Mouse (Mus musculus) T-helper 1 cell (primary cell): Measurements from ENCODE around the gene Mgat5.

Experiments
- in situ Hi-C: fragments of 300-600 bp; cut with MboI, MseI; formaldehyde crosslinking; loops from one replicate; pipeline ENCODE4 v1.15.1; 2025; ENCODE audit warnings: high pct_unique_total_duplicates

The Mgat5 gene

DNA sequence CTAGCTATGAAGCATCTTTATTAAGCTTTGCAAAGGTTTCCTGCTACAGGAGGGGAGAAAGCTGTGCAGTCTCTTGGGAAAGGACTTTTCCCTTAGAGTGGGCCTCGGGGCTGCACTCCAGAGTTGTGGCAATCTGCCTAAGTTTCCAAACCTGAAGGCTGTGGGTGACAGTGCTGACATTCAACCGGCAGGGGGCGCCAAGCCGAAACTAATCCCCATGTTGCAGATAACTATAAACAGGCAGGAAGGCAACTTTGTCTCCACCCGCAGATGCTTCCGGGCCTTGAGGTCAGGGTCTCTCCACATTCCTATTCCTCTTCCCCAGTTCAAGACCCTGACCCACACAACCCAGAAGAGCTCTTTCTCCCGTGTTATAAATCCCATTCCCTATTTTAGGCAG, 280.0 kb downstream of the Mgat5 start:
- in situ Hi-C loops = loop anchor here (25.0 kb wide), 1 partner anchor 802 kb away; no protein-coding TSS in a partner anchor

DNA sequence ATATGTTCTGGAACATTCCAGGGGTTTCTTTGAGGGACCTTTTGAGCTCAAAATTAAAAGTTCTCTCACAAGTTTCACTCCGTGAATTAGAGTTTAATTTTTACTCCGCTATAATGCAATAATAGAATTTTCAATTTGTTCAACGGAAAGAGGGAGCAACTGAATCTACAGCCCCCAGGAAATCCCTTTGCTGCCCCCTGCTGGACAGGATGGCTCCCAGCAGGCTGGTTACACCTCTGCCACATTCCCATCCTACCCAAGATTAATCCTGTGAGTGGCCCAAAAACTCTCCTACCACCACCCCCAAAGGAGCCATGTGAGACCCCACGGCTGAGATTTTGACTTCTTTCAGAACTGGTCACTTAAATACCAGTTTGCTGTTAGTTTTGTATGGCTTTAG, 282.3 kb downstream of the Mgat5 start:
- in situ Hi-C loops = loop anchor here (25.0 kb wide), 1 partner anchor 800 kb away; no protein-coding TSS in a partner anchor

DNA sequence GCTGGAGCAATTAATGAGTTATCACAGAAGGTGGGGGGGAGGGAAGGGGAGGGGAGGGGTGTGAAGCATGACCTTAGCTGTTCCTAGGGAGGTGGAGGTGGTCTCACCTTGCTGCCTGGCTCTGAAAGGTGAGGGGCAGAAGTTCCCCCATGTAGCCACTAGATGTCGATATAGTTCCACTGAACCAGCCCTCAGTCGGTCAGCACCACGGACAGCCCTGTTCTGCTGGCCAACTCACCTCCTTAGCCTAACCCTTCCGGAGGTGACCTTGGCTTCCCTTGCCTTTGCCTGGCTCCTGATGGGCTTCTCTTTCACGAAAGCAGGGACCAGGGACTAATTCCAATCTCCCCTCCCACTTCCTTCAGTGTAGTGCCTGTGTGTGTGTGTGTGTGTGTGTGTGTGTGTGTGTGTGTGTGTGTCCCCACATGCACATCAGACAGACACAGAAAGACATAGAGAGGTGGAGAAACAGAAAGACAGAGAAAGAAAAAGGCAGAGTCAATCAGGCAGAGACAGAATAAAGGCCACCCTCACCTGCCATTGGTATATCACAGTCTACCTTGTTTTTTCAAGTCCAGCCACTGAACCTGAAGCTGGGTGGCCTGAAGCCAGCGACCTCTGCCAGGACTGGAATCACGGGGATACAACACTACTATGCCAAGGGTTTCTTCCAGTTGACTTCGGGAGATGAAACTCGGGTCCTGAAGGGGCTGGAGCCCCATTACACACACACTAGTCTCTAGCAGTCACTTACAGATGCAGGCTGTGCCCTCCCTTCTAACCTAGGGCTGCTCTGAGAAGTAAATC, 292.1 kb downstream of the Mgat5 start:
- in situ Hi-C loops = loop anchor here (5.0 to 25.0 kb wide), 3 partner anchors 180 to 790 kb away; partner anchors contain the start of gene Tmem163

DNA sequence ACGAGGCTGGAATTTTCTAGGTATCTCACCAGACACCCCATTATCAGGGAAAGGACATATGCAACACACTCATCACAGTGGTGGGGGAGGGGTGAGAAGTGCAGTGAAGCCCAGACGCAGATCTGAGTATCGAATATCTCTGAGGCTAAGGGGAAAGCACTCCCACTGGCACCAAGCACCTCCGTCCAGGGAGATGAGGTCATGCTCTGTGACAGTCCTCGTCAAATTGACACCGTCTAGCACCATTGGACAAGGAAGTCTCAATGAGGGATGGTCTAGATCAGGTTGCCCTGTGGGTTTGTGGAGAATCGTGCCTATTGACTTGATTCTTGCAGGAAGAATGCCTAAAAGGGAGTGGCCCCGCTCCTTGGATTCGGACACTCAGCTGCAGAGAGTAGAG, 293.9 kb downstream of the Mgat5 start:
- in situ Hi-C loops = loop anchor here (5.0 to 25.0 kb wide), 3 partner anchors 179 to 789 kb away; partner anchors contain the start of gene Tmem163

DNA sequence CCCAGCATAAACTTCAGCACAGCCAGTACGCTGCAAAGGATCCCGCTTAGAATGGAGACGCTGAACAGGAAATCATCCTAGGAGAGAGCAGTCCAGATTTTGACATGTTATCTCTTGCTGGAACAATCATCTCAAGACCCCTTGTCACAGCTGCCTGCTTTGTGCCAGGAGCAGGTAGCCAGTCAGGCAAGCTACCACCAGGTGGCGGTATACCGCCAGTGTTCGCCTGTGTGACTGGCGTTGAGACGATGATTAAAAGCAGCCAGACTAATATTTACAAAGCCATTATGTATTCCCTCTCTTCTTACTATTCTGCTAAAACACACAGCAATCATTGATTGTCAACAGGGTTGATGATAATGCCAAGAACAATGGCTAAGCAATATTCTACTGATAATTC, 295.4 kb downstream of the Mgat5 start:
- in situ Hi-C loops = no loop called here

DNA sequence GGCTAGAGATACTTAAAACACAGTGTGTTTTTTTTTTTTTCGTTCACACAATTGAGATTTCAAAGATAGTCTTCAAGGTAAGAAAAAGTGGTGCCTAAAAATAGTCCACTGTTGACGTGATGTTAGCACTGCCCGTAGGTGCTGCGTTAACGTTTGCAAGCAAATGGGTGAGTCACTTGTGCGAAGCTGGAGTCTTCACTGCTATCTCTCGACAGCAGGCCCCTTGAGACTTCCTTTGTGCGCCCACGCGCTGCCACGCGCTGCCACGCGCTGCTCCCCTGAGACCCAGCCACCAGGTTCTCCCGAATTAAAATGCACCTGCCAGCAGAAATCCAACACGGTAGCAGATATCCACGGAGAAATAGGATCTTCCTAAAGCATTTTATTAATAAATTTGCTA, 295.9 kb downstream of the Mgat5 start:
- in situ Hi-C loops = no loop called here

DNA sequence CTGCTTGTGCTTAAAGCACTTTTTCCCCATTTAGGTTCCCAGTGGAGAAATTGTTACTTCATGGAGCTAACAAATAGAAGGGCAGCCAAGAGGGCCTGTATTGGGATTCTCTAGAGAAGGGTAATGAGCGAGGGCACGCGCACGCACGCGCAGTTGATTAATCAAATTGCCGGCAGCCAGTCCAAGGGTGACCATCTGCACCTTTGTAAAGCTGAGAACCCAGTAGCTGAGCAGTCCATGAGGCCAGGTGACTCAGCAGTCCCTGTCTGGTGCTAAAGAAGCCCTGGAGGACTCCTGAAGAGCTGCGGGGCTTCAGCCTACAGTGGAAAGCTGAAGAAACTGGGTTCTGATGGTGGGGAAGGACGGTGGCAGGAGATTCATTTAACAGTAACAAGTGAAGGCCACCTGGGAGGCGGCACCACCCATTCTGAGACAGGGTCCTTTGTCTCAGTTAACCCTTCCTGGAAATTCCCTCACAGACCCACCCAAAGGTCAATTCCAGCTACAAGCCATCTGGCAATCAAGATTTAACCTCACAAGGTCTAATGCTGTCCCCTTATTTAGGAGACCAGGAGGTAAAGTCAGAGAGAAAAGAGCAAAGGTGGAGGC, 302.3 kb downstream of the Mgat5 start:
- in situ Hi-C loops = no loop called here

DNA sequence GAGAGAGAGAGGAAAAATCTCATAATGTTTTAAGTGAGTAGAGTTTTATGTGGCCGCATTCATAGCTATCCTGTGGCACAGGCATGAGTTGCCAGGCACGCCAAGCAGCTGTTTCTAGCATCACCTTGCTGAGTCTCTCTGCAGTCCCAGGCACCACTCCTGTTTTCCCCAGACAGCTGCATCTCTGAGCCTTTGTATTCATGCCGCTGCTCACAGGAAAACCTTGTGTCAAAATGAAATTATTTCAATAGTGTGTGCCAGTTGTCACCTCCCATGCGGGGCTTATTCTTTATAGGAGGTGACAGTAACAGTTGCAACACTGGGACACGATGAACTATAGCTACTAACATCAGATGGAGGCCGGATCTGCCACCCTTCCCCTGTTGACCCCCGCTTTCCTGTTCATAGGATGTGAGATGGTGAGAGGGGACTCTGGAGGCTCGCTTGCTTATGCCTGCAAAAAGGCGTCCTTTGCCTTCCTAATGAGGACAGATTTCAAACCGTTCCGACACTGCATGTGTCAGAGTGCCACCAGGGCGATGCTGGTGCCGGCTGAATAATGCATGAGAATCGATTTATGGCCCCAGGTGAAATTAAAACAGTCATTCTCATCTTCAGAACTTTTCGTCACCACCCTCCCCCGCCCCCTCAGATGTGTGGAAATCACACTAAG, 303.4 kb downstream of the Mgat5 start:
- in situ Hi-C loops = no loop called here

DNA sequence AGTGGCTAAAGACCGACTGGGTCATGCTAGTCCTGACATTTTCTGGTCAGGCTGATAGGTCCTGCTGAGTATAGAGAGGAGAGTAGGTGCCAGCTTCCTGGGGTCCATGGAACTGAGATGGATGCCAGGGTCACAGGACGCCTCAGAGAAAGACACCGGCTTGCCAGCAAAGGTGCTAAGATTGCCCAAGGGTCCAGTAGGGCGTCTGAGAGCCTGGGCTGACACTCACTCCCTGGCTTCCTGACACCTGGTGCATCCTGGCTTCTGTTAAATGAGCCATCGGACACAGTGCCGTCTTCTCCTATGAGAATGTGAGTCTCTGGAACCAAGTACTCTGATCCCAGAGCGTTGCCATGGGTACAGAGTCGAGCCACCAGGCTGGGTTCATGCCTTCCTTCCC, 304.1 kb downstream of the Mgat5 start:
- in situ Hi-C loops = no loop called here

DNA sequence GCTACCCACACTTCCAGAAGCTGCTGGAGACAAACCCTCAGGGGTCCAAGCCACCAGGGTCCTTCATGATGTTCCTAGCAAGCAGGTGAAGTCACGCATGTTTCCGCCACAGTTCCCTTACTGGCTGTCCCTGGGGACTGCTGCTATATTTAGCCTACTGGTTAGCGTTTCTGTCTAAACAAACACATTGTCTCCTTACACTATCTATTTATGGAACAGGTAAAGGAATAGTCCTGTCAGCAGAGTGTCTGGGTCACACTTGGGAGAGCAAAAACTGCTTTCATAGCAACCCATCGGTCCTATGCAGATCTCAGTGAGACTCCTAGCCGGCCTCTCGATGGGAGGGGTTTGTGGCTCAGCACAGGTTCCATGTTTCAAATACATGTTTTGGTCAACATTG, 306.5 kb downstream of the Mgat5 start:
- in situ Hi-C loops = no loop called here

DNA sequence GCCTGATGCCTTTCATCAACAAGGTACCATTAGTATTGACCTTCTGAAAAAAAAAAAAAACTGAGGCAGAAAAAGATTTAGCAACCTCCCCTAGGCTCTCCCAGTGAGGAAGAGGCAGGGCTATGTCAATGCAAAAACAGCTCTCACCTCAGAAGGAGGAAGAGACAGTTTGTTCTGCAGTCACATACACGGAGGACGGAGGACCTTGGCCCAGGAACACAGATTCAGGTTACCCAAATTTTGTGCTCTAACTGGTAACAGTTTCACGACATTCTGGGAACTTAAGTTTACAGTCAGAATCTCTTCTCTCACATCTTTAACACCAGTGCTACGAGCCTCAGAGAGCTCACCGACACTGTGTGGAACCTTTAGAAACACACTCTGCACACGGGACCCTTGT, 307.9 kb downstream of the Mgat5 start:
- in situ Hi-C loops = no loop called here

DNA sequence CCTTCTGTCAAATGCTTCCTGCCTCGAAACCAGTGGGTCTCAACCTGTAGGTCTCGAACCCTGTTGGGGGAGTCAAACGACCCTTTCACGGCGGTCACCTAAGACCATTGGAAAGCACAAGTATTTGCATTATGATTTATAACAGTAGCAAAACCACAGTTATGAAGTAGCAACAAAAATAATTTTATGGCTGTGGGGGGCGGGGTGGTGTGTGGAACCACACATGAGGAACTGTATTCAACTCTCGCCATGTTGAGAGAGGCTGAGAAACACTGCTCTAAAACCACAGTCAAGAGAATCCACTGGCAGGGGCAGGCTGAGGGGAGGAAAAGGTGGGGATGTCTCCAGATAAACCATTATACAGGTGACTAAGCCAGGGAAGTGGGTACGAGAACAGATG, 308.3 kb downstream of the Mgat5 start:
- in situ Hi-C loops = no loop called here

DNA sequence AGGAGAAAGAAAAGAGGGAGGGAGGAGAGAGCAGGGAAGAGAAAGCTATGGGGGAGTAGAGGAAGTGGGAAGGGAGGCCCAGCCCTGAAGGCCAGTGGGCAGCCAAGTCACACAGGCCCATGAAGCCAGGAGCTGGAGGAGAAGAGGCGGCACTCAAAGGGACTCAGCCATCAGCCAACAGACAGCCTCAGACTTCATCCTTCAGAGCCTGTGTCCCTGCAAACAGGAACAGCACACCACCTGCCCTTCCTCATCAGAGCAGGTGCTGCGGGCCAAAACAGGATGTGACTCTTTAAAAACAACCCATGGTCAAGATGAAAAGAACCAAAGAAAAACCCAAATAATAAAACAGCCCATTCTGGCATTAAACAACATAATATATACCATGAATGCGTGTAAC, 308.8 kb downstream of the Mgat5 start:
- in situ Hi-C loops = no loop called here

DNA sequence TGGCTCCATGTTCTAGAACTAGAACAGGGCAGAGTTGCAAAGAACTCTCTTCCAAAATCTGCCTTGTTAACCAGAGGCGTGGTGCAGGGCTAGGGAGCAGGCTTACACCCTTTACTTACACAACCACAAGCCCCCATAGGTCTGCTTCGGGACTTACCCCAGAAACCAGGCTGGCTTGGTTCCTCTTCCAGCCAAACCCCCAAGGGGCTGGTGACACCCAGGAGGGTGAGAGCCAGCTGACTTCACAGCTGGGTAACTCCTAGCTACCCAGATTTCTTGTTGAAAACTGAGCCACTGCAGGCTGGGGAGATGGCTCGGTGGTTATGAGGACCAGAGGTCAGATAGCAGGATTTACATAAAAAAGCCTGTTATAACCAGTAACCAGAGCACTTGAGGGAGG, 309.7 kb downstream of the Mgat5 start:
- in situ Hi-C loops = no loop called here

DNA sequence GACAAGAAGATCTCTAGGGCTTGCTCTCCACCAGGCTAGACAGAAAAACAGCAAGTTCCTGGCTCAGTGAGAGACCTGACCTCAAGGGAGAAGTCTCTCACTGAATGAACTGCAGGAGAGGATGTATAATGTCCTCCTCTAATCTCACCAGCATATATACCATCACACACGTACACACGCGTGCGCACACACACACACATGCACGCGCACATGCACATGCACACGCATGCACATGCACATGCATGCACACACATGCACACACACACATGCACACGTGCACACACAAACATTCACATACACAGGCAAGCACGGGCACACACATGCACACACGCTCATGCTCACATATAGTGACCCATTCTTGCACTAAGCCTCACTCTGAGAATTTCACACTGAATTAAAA, 310.1 kb downstream of the Mgat5 start:
- in situ Hi-C loops = no loop called here

DNA sequence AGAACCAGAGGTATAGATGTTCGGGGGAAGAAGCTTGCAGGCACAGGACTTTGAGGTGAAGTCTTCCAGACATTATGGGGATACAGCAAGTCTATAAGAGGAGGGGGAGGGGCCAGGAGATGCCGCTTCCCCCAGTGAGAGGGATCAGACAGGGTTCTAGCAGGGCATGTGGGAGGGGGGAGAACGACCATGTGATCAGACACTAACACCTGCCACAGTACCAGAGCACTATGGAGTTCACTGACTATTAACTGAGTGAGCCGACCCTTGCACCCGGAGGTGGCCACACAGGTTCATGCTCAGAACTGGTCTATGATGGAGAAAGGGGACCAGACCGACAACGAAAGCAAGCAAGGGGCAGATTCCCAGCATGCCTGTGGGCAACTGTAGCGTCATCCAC, 318.5 kb downstream of the Mgat5 start:
- in situ Hi-C loops = no loop called here

DNA sequence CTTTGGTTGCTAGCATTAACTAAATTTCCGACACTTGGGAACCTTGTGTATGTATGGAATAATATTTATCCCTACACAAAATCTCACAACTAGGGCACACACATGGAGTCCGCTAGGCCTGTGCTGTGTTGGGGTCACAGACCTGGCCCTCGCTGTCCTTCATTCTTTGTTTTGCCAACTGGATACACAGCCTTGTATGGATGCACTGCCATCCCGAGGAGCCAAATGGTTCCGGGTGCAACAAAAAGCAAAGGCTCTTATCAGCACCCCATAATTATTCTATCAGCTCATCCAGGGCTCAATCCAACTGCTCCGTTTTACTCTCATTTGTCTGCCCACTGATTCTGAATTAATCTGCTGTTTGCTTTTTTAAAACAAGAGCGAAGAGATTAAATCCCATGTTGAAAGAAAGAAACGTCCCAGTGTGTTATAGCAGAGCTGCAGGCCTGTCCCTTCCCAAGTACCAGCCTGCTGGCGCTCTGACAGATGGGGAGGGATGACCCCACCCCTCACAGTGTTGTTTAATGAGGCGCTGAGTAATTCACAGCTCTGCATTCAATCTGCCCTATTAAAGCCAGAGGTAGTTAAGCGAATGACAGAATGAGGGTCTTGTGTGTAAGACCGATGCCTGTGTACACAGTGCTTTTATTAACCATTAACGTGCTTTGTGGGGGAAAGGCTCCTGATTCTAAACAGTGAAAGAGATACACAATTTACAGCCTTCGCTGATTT, 326.2 kb downstream of the Mgat5 start:
- in situ Hi-C loops = no loop called here

DNA sequence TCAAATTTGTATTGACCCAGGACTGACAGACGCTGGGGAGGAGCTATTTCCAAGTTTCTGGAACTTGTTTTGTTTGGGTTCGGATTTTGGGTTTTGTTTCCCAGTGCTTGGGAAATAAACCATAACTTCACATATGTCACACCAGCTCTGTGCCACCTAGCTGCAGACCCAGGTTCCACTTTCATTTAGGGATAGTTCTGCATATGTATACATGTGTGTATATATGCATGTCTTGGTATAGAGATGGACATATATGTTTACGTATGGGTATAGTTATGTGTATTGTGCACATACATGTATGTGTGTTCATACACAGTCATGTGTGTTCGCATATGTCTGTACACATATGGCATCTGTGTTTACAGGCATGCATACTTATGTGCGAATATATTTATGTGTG, 326.9 kb downstream of the Mgat5 start:
- in situ Hi-C loops = no loop called here

DNA sequence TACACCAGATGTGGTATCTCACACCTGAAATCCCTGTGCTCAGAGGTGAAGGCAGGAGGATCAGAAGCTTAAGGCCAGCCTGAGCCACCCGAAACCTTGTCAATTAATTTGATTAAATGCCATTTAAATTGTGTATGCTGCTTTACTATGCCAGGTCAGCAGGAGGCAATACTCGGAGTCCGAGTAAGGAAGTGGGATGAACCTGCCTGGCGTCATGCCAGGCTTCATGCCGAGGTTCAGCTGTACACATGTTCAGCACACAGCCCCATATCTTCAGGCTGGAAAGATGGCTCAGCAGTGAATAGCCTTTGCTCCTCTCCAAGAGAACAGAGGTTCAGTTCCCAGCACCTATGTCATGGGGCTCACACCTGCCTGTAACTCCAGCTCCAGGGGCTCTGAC, 331.6 kb downstream of the Mgat5 start:
- in situ Hi-C loops = no loop called here

DNA sequence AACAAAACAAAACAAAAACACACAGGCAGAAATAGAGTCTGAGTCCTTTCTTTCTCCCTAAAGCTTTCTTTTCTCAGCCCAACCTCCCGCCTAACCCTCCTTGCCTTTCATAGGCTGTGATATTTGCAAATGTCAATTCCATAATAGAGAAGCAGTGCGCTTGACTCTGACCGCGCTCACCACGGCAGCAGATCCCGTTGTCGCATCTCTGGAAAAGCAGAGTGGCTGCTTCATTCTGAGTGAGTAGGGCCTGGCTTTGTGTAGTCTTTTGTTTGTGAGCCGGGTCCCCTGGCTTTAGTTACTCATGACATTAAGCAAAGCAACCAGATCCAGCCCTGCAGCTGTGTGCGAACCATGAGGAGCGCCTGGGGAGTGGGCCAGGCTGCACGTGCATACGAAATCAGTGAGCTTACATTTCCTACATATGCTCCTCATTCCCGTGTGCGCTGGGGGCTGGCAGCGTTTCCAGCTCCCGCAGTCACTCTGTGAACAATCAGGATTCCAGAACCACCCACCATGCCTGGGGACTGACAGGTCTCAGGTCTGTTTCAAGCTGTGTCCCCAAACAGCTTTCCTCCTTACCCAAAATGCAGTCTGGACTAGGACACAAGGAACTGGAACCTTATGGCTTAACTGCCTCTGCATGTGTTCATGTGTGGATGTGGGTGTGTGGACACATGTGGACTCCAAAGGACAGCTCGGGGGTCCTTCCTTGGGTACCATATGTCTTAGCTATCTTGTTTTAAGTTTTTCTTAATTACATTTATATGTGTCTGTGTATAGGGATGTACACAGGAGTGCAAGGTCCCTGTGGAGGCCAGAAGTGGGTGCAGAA, 332.6 kb downstream of the Mgat5 start:
- in situ Hi-C loops = no loop called here
